Mouse (Mus musculus) intestine, postnatal 0 days (tissue): ENCODE measurements around the gene Cacna1g. TPM values are rescaled to one million over a fixed set of nuclear protein-coding genes. Genes with fewer than 3 reads are reported as not detected.

Source experiments
- ATAC-seq: fragments of 200-750 bp; cut with Nextera tagmentation; 2 replicates; pipeline ENCODE4 v1.8.0; 2017; ENCODE audit warnings: mild to moderate bottlenecking, moderate TSS enrichment, moderate library complexity
- H3K27ac ChIP-seq: fragments of 300-500 bp; sonication (generic); 2 replicates; pipeline ENCODE4 v1.5.1; 2014; ENCODE audit warnings: mild to moderate bottlenecking, low read depth, low read length, moderate library complexity
- H3K27me3 ChIP-seq: fragments of 300-500 bp; sonication (generic); replicated peaks from 2 replicates; pipeline ENCODE4 v1.6.1; 2014; ENCODE audit warnings: low read length, mixed read lengths; ENCODE audit not compliant: control insufficient read depth, insufficient read depth
- H3K36me3 ChIP-seq: fragments of 300-500 bp; sonication (generic); 2 replicates; pipeline ENCODE4 v1.6.1; 2014; ENCODE audit warnings: mild to moderate bottlenecking, moderate library complexity; ENCODE audit not compliant: control insufficient read depth, insufficient read depth
- H3K4me1 ChIP-seq: fragments of 300-500 bp; sonication (generic); replicated peaks from 2 replicates; pipeline ENCODE4 v1.6.1; 2014; ENCODE audit warnings: antibody characterized with exemption, low read length, mixed read lengths; ENCODE audit not compliant: control insufficient read depth, insufficient read depth
- H3K4me2 ChIP-seq: fragments of 300-500 bp; sonication (generic); replicated peaks from 2 replicates; pipeline ENCODE4 v1.6.1; 2014; ENCODE audit warnings: low read depth, mild to moderate bottlenecking, moderate library complexity
- H3K4me3 ChIP-seq: fragments of 300-500 bp; sonication (generic); 2 replicates; pipeline ENCODE4 v1.5.1; 2014; ENCODE audit warnings: low read depth, low read length
- H3K9ac ChIP-seq: fragments of 300-500 bp; sonication (generic); 2 replicates; pipeline ENCODE4 v1.6.1; 2014; ENCODE audit warnings: mild to moderate bottlenecking, low read depth, low read length
- H3K9me3 ChIP-seq: fragments of 300-500 bp; sonication (generic); 2 replicates; pipeline ENCODE4 v1.6.1; 2016; ENCODE audit warnings: mixed run types; ENCODE audit not compliant: control insufficient read depth
- CTCF ChIP-seq: sonication (generic); IDR thresholded peaks from 2 replicates; pipeline ENCODE4 v1.5.1; 2016; ENCODE audit warnings: low read depth, mild to moderate bottlenecking, control low read depth, antibody characterized with exemption, moderate library complexity
- WGBS: fragments of 180-500 bp; shearing (Covaris S2); extraction: QIAGEN DNeasy Blood & Tissue Kit; methylation state at CpG from one replicate; pipeline ENCODE4 v1.1.7; 2014; 5-methylcytosine and 5-hydroxymethylcytosine counted together
- polyA plus RNA-seq: library from polyadenylated mRNA; unstranded; fragments of >200 nt; fragmentation: Nextera tagmentation; extraction: Ambion mirVana; gene quantifications from 2 replicates; pipeline ENCODE4 v1.2.1, GENCODE M21; 2015

Cacna1g gene
- polyA plus RNA-seq, 1 experiment from 2014 or later: 1.2 TPM

GRCm38 (mm10) chr11:94362101-94362500 lies 111.9 kb downstream of the Cacna1g start:
- TF ChIP-seq CTCF: no peak
- H3K9me3 ChIP-seq: no peaks in the 10 kb centered on the region
- H3K9ac ChIP-seq: no peak overlapping the region
- no peaks in the 10 kb centered on the region for H3K4me1 ChIP-seq
- H3K27me3 ChIP-seq: no peaks in the 10 kb centered on the region
- WGBS: 90% methylated on average over 5 of the region's 5 CpGs
- no peak overlapping the region for H3K27ac ChIP-seq
- H3K4me2 ChIP-seq: no peak overlapping the region
- no peak for ATAC-seq
- no peaks in the 10 kb centered on the region for H3K36me3 ChIP-seq
- no peak overlapping the region for H3K4me3 ChIP-seq

GRCm38 (mm10) chr11:94361166-94361870 lies 112.7 kb downstream of the Cacna1g start:
- no peak overlapping the region for H3K27ac ChIP-seq
- ATAC-seq: no peak
- no peak overlapping the region for H3K4me2 ChIP-seq
- 92% methylated on average over 14 of the region's 14 CpGs for WGBS
- no peaks in the 10 kb centered on the region for H3K9me3 ChIP-seq
- no peak overlapping the region for H3K9ac ChIP-seq
- TF ChIP-seq CTCF: no peak
- H3K27me3 ChIP-seq: no peaks in the 10 kb centered on the region
- H3K4me3 ChIP-seq: no peak overlapping the region
- H3K4me1 ChIP-seq: no peaks in the 10 kb centered on the region
- H3K36me3 ChIP-seq: no peaks in the 10 kb centered on the region

DNA sequence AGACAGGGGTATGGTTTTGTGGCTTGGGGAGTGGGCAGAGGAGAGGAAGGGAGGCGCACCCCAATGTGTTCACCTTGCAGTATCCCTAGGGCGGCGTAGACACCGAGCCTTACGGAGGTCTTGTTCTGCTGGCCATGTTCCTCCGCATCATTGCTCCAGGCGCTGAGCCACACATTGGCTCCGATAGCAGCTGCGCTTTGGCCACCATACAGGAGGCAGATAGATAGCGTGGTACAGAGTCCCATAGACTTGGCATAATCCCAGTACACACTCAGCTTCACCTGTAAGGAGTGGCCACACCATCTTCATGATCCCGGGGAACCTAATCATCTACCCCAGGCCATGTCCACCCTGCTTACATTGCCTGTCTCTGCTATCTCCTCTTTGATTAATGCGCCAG lies 114.8 kb downstream of the Cacna1g start:
- Histone ChIP-seq H3K4me1 (no peaks in the 10 kb centered on the region), H3K36me3 (no peaks in the 10 kb centered on the region), H3K27me3 (no peaks in the 10 kb centered on the region), H3K27ac (no peak overlapping the region), H3K4me3 (no peak overlapping the region), H3K9ac (no peak overlapping the region), H3K4me2 (no peak overlapping the region), H3K9me3 (no peaks in the 10 kb centered on the region)
- no peak for TF ChIP-seq CTCF
- 94% methylated on average over 12 of the region's 12 CpGs for WGBS
- ATAC-seq: no peak

Other genes starting within 250 kb of the Cacna1g start
- 0.50 and 0.66 TPM in 2 replicates for gene Wfikkn2, start 228.2 kb downstream of the Cacna1g start, polyA plus RNA-seq
- 92.5 and 139 TPM in 2 replicates for gene Gm21885, start 192.3 kb downstream of the Cacna1g start, polyA plus RNA-seq
- 52.4 and 60.1 TPM in 2 replicates for gene Luc7l3, start 152.2 kb downstream of the Cacna1g start, polyA plus RNA-seq
- 18.0 and 19.6 TPM in 2 replicates for gene Ankrd40, start 146.2 kb downstream of the Cacna1g start, polyA plus RNA-seq
- 3.2 and 3.9 TPM in 2 replicates for gene Abcc3, start 81.2 kb downstream of the Cacna1g start, polyA plus RNA-seq
- not detected in 2 replicates for gene Spata20, start 12.0 kb upstream of the Cacna1g start, polyA plus RNA-seq
- 0.55 and 1.0 TPM in 2 replicates for gene Epn3, start 25.8 kb upstream of the Cacna1g start, polyA plus RNA-seq
- gene Mycbpap, start 47.5 kb upstream of the Cacna1g start, polyA plus RNA-seq: 0.94 and 1.7 TPM in 2 replicates
- gene Rsad1, start 75.1 kb upstream of the Cacna1g start, polyA plus RNA-seq: 1.2 and 1.8 TPM in 2 replicates
- 1.9 and 3.3 TPM in 2 replicates for gene Chad, start 90.8 kb upstream of the Cacna1g start, polyA plus RNA-seq
- gene Acsf2, start 127.7 kb upstream of the Cacna1g start, polyA plus RNA-seq: 6.3 and 6.7 TPM in 2 replicates
- 165 and 172 TPM in 2 replicates for gene Lrrc59, start 155.6 kb upstream of the Cacna1g start, polyA plus RNA-seq
- gene Mrpl27, start 179.6 kb upstream of the Cacna1g start, polyA plus RNA-seq: 148 and 158 TPM in 2 replicates
- gene Eme1, start 179.8 kb upstream of the Cacna1g start, polyA plus RNA-seq: 3.7 and 4.2 TPM in 2 replicates
- 8.0 and 8.2 TPM in 2 replicates for gene Xylt2, start 203.3 kb upstream of the Cacna1g start, polyA plus RNA-seq
- gene Gm11541, start 230.3 kb upstream of the Cacna1g start, polyA plus RNA-seq: 0.07 TPM in 1 of 2 replicates, not detected in the other